Mouse (Mus musculus) heart, embryonic 12.5 days (tissue): ENCODE data around the gene Rad51c. TPM values are rescaled to one million over a fixed set of nuclear protein-coding genes. Genes with fewer than 3 reads are reported as not detected.
"Not testable (repeated sequence)": the region's sequence is repeated elsewhere in the genome, so short reads cannot be mapped to it uniquely, and the experiment has no call there.

Source experiments
- ATAC-seq: fragments of 200-750 bp; cut with Nextera tagmentation; 2 replicates; pipeline ENCODE4 v1.8.0; 2017; ENCODE audit warnings: moderate TSS enrichment, moderate library complexity; ENCODE audit not compliant: insufficient number of reproducible peaks, low FRiP score
- H3K27ac ChIP-seq: fragments of 300-500 bp; sonication (generic); 2 replicates; pipeline ENCODE4 v1.5.1; 2016; ENCODE audit warnings: mild to moderate bottlenecking, moderate library complexity; ENCODE audit not compliant: poor library complexity, severe bottlenecking
- H3K27me3 ChIP-seq: fragments of 300-500 bp; sonication (generic); replicated peaks from 2 replicates; pipeline ENCODE4 v1.6.1; 2016; ENCODE audit warnings: mild to moderate bottlenecking, moderate library complexity
- H3K36me3 ChIP-seq: fragments of 300-500 bp; sonication (generic); 2 replicates; pipeline ENCODE4 v1.6.1; 2016; ENCODE audit warnings: mild to moderate bottlenecking, moderate library complexity
- H3K4me1 ChIP-seq: fragments of 300-500 bp; sonication (generic); replicated peaks from 2 replicates; pipeline ENCODE4 v1.6.1; 2016; ENCODE audit warnings: mild to moderate bottlenecking
- H3K4me2 ChIP-seq: fragments of 300-500 bp; sonication (generic); 2 replicates; pipeline ENCODE4 v1.6.1; 2016; ENCODE audit warnings: mild to moderate bottlenecking, moderate library complexity
- H3K4me3 ChIP-seq: fragments of 300-500 bp; sonication (generic); 2 replicates; pipeline ENCODE4 v1.5.1; 2016; ENCODE audit warnings: mild to moderate bottlenecking
- H3K9ac ChIP-seq: fragments of 300-500 bp; sonication (generic); 2 replicates; pipeline ENCODE4 v1.6.1; 2016; ENCODE audit warnings: mild to moderate bottlenecking, moderate library complexity
- H3K9me3 ChIP-seq: fragments of 300-500 bp; sonication (generic); replicated peaks from 2 replicates; pipeline ENCODE4 v1.6.1; 2016; ENCODE audit warnings: mild to moderate bottlenecking, moderate library complexity
- WGBS: fragments of 180-500 bp; shearing (Covaris S2); methylation state at CpG from one replicate; pipeline ENCODE4 v1.1.7; 2016; 5-methylcytosine and 5-hydroxymethylcytosine counted together
- polyA plus RNA-seq: library from polyadenylated mRNA; unstranded; fragments of >200 nt; fragmentation: Nextera tagmentation; extraction: Ambion mirVana; gene quantifications from 2 replicates; pipeline ENCODE4 v1.2.1, GENCODE M21; 2016

The Rad51c gene
- polyA plus RNA-seq, 1 experiment from 2014 or later = 10.8 TPM

DNA sequence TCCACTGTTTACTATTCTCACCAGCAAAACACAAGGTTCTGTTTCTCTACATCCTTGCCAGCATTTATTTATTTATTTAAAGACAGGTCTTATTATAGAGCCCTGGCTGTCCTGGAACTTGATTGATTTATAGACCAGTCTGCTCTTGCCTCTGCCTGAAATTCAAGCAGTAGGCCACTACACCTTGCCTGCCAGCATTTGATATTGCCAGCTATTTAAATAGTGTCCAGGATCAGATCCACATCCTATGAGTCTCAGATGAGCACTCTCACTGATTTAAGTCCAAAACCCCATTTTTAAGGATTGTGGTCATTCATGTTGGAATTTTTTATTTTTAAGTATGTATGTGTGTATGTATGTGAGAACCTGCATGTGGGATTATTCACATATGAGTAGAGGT lies 16.1 kb upstream of the Rad51c start:
- no peak for ATAC-seq
- H3K4me1 ChIP-seq = peaks cover 8% of the 10 kb centered on the region
- H3K27me3 ChIP-seq = no peaks in the 10 kb centered on the region
- H3K4me3 ChIP-seq = no peak overlapping the region
- H3K9ac ChIP-seq = no peak overlapping the region
- H3K27ac ChIP-seq = no peak overlapping the region
- H3K36me3 ChIP-seq = no peaks in the 10 kb centered on the region
- no peaks in the 10 kb centered on the region for H3K9me3 ChIP-seq
- H3K4me2 ChIP-seq = no peak overlapping the region

DNA sequence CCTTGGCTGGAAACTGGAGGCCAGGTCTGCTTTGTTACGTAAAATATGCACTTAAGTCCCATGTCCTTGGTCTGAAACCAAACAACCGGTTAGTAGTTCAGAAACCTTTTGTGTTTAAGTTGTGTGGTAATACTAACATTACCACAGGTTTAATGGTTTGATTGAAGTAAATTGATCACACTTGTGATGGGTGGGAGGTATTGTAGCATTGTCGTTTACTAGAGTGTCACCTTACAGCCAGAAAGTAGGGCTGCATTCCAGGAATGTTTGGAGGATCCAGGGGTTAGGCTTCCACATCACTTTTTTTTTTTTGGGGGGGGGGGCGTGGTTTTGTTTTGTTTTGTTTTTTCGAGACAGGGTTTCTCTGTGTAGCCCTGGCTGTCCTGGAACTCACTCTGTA lies 11.4 kb upstream of the Rad51c start:
- H3K9ac ChIP-seq = no peak overlapping the region
- H3K4me3 ChIP-seq = no peak overlapping the region
- H3K27ac ChIP-seq = no peak overlapping the region
- no peak for ATAC-seq
- WGBS = 48% methylated on average over 5 of the region's 5 CpGs
- H3K9me3 ChIP-seq = no peaks in the 10 kb centered on the region
- H3K4me1 ChIP-seq = no peaks in the 10 kb centered on the region
- H3K27me3 ChIP-seq = no peaks in the 10 kb centered on the region
- H3K4me2 ChIP-seq = no peak overlapping the region
- no peaks in the 10 kb centered on the region for H3K36me3 ChIP-seq

DNA sequence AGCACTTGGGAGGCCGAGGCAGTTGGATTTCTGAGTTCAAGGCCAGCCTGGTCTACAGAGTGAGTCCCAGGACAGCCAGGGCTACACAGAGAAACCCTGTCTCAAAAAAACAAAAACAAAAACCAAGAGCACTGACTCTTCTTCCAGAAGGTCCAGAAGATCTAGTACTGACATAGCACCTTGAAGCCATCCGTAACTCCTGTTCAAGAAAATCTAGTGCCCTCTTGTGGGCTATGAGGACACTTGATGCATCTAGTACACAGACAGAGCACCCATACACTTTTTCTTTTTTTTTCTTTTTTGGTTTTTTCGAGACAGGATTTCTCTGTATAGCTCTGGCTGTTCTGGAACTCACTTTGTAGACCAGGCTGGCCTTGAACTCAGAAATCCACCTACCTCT lies 8.7 kb upstream of the Rad51c start:
- H3K4me1 ChIP-seq, H3K4me2 ChIP-seq, H3K27ac ChIP-seq, ATAC-seq, H3K9me3 ChIP-seq, H3K27me3 ChIP-seq, H3K4me3 ChIP-seq, H3K36me3 ChIP-seq, H3K9ac ChIP-seq: not testable (repeated sequence)
- 62% methylated on average over 3 of the region's 3 CpGs for WGBS

DNA sequence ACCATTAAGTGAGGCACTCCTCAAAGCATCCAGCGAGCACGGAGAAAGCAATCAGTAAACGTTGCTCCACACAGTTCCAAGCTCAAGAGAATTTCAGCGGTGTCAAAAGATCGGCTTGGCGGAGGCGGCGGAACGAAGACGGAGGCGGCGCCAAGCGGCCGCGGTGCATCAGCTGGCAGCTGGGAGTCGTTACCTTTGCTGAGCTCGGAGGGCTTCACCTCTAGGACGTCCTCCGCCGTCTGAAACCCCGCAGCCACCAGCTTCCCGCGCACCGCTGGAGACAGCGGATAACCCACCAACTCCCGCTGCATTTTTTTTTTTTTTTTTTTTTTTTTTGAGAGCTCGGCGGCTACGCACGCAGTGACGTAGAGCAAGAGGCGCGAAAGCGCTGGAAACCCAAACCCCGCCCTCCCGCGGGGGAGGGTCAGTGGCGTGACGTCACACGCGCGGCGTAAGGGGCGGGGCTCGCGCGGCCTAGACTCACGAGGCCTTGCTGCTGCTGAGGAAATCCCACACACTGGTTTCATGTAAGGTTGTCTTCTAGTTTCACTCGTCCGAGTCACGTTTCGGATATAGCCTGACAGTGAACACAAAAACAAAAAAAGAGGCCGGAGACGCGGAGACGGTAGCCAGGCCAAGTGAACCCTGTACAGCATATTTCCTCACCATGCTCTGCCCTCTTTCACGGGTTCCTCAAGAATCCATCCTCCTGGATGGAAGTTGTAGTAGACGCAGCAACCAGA lies 472 bp downstream of the Rad51c start:
- Histone ChIP-seq H3K36me3 (peaks cover 17% of the 10 kb centered on the region), H3K4me1 (peaks cover 5% of the 10 kb centered on the region), H3K27me3 (no peaks in the 10 kb centered on the region), H3K27ac (peak overlapping the region; percentile 94), H3K4me2 (peak overlapping the region; percentile 74), H3K9me3 (no peaks in the 10 kb centered on the region), H3K4me3 (peak overlapping the region; percentile 63), H3K9ac (peak overlapping the region; percentile 80)
- 1% methylated on average over 57 of the region's 58 CpGs for WGBS
- peak; percentile 96 for ATAC-seq

DNA sequence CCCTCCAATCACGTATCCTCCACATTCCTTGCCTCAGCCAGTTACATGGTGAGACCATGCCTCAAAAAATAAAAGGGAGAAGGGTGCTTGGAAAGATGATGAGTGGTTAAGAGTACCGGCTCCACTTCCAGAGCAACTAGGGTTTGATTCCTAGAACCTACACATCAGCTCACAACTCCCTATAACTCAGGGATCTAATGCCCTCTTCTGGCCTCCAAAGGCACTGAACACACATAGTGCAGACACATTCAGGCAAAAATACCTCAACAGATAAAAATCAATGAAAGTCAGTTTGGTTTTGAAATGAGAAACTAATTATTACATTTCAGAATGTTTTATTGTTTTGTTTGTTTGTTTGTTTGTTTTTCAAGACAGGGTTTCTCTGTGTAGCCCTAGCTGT lies 6.4 kb downstream of the Rad51c start:
- H3K4me1 ChIP-seq = no peaks in the 10 kb centered on the region
- no peaks in the 10 kb centered on the region for H3K9me3 ChIP-seq
- H3K27me3 ChIP-seq = no peaks in the 10 kb centered on the region
- H3K27ac ChIP-seq = no peak overlapping the region
- no peak overlapping the region for H3K4me3 ChIP-seq
- no peak for ATAC-seq
- 62% methylated on average over 2 of the region's 2 CpGs for WGBS
- no peak overlapping the region for H3K9ac ChIP-seq
- no peak overlapping the region for H3K4me2 ChIP-seq
- H3K36me3 ChIP-seq = peaks cover 28% of the 10 kb centered on the region

DNA sequence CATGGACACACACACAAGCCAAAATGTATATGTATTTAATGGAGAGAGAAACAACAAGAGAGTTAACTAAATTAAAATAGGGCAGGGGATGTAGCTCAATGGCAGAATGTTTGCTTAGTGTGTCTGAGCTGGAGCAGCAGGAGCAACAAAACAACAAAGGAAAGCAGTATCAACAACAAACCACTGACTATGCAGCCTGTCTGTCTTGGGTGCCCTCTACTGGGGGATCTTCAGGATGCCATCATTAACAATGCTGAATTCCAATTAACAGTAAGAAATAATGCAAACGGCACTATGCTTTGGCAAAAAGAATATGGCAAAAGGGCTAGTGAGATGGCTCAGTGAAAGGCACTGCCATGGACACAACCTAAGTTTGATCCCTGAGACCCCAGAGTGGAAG lies 10.9 kb downstream of the Rad51c start:
- no peak overlapping the region for H3K27ac ChIP-seq
- no peak overlapping the region for H3K4me3 ChIP-seq
- no peaks in the 10 kb centered on the region for H3K4me1 ChIP-seq
- peaks cover 12% of the 10 kb centered on the region for H3K36me3 ChIP-seq
- no peak for ATAC-seq
- WGBS = 45% methylated on average over 1 of the region's 1 CpGs
- no peaks in the 10 kb centered on the region for H3K27me3 ChIP-seq
- no peak overlapping the region for H3K9ac ChIP-seq
- no peak overlapping the region for H3K4me2 ChIP-seq
- H3K9me3 ChIP-seq = no peaks in the 10 kb centered on the region

DNA sequence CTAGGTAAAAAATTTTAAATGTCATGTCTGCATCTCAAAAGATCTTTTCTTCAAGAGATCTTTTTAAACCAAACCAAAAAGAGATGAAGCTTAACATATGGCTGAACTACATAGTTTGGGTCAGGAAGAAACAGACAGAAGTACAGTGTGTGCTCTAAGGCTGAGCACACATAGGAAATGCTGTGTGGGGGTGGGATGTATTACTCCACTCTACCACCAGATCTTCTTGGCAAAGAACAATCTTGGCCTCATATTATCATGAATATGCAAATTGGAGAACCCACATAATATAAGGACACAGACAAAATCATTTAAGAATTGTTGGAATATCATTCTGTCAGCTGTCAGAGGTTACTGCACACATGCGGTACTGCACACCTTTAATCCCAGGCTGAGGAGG lies 19.1 kb downstream of the Rad51c start:
- Histone ChIP-seq H3K4me3 (no peak overlapping the region), H3K9ac (no peak overlapping the region), H3K27ac (no peak overlapping the region), H3K9me3 (no peaks in the 10 kb centered on the region), H3K27me3 (no peaks in the 10 kb centered on the region), H3K4me1 (no peaks in the 10 kb centered on the region), H3K4me2 (no peak overlapping the region), H3K36me3 (peaks cover 10% of the 10 kb centered on the region)
- ATAC-seq = no peak
- 81% methylated on average over 1 of the region's 1 CpGs for WGBS

DNA sequence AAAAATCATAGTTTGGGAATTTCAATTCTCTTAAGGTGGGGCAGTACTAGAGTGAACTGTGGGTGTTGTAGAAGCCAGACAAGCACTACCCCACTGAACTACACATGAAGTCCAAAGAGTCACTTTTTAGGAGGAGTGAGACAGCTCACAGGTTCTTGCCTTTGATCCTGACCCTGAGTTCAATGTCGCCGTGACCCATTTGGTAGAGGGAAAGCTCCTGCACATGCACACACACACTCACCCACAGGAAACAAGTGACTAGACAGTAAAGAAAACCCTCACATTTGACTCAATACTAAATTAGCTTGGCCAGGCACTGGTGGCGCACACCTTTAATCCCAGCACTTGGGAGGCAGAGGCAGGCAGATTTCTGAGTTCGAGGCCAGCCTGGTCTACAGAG lies 20.2 kb downstream of the Rad51c start:
- no peaks in the 10 kb centered on the region for H3K27me3 ChIP-seq
- H3K4me1 ChIP-seq = no peaks in the 10 kb centered on the region
- no peak for ATAC-seq
- H3K27ac ChIP-seq = no peak overlapping the region
- no peaks in the 10 kb centered on the region for H3K9me3 ChIP-seq
- no peak overlapping the region for H3K4me2 ChIP-seq
- WGBS = 91% methylated on average over 4 of the region's 4 CpGs
- no peak overlapping the region for H3K4me3 ChIP-seq
- H3K9ac ChIP-seq = no peak overlapping the region
- H3K36me3 ChIP-seq = peaks cover 14% of the 10 kb centered on the region

DNA sequence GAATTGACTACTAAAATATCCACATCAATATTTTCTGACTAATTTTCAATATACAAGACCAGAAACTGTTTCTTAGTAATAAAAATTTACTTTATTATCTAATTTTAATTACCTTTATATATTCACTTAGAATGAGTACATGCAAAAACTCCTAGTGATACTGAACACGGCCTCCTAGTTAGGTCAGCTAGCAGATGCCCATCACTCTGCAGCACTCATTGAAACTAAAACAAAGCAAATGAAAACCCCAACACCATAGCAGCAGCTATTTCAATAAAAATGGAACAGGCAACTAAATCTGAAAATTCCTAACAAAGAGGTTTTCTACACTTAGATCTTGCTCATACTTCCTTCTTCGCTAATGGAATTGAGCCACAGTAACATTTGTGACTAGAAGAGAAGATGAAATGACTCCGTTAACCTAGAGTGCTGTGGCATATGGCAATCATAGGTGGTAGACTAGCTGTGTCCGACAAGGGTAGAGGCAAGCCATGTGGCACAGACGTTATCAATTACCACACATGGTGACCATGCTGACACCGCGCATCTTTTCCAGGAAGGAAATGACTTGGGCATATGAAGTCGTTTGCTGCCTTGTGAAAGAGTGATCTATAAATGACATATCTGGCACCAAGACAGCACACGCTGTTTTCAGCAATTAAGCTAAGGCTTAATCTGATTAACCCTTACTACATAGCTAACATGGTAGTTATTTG lies 36.7 kb downstream of the Rad51c start:
- WGBS = 65% methylated on average over 9 of the region's 9 CpGs

DNA sequence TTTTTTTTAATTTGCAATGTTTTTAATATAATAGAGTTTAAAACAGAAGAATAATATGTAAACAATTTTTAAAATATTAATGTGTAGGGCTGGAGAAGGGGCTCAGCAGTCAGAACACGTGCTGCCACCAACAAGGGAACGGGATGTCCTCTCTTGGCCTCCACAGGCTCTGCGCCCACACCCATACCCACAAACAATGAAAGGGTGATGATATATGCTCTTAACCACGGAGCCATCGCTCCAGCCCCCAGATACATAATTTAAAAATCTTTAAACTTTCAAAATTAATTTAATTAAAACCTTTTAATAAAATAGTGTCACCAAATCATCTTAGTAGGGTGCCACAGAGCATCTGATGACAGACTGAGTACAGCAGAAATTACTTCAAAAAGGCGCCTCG lies 37.7 kb downstream of the Rad51c start:
- no peak overlapping the region for H3K9ac ChIP-seq
- no peak overlapping the region for H3K4me3 ChIP-seq
- H3K36me3 ChIP-seq = no peaks in the 10 kb centered on the region
- H3K9me3 ChIP-seq = 0 out of 2 replicates have a peak, but pooled peaks cover 3% of the 10 kb centered on the region
- no peaks in the 10 kb centered on the region; the same call in 1 of the 2 replicates for H3K27me3 ChIP-seq
- H3K27ac ChIP-seq = no peak overlapping the region
- no peak overlapping the region for H3K4me2 ChIP-seq
- no peak for ATAC-seq
- no peaks in the 10 kb centered on the region for H3K4me1 ChIP-seq
- 85% methylated on average over 7 of the region's 7 CpGs for WGBS

More for the DNA sequence above, 36.7 kb downstream of the Rad51c start:
- no peak for ATAC-seq
- H3K9ac ChIP-seq = no peak overlapping the region
- H3K4me1 ChIP-seq = no peaks in the 10 kb centered on the region
- no peak overlapping the region for H3K4me2 ChIP-seq
- H3K9me3 ChIP-seq = 0 out of 2 replicates have a peak, but pooled peaks cover 3% of the 10 kb centered on the region
- H3K36me3 ChIP-seq = no peaks in the 10 kb centered on the region
- H3K27me3 ChIP-seq = no peaks in the 10 kb centered on the region; the same call in 1 of the 2 replicates
- H3K27ac ChIP-seq = no peak overlapping the region
- H3K4me3 ChIP-seq = no peak overlapping the region

DNA sequence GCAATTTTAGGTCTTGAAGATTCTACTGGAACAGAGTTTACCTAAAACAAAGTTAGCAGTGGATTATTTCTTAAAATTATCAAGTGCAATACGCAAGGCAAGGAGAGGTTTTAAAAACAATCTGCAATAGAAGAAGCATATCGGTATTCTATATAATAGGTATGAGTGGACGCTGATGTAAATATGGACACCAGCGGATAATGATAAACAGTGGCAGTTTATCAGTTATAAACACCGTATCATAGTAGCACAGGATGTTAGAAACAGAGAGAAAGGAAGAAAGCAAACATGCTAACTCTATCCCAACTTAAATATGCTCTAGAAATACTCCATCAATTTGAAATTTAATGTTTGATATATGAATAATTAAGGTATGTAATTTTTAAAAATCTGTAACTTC lies 39.6 kb downstream of the Rad51c start:
- Histone ChIP-seq H3K4me1 (no peaks in the 10 kb centered on the region), H3K4me2 (no peak overlapping the region), H3K36me3 (no peaks in the 10 kb centered on the region), H3K9me3 (0 out of 2 replicates have a peak, but pooled peaks cover 3% of the 10 kb centered on the region), H3K27ac (no peak overlapping the region), H3K27me3 (no peaks in the 10 kb centered on the region; the same call in 1 of the 2 replicates), H3K9ac (no peak overlapping the region), H3K4me3 (no peak overlapping the region)
- ATAC-seq = no peak
- 79% methylated on average over 5 of the region's 5 CpGs for WGBS
